Mouse (Mus musculus): Measurements from ENCODE around the gene Erbin.

Gene Erbin

GRCm38 (mm10) chr13:103920261-103920932, at the start of gene Erbin:
Gene Erbin, minus strand, starts transcription at chr13:103920514.
- in situ Hi-C loops (cut with MboI; ENCODE audit: low pct_unique_long_range_greater_than_20kb in 1 of 2, low sequenced_read_pairs in 2 of 2, unreplicated experiment in 1 of 2) = no loop called here

GRCm38 (mm10) chr13:103969912-103970311, 49.6 kb upstream of the Erbin start:
- in situ Hi-C loops (cut with MboI; ENCODE audit: low pct_unique_long_range_greater_than_20kb in 1 of 2, low sequenced_read_pairs in 2 of 2, unreplicated experiment in 1 of 2) = no loop called here

DNA sequence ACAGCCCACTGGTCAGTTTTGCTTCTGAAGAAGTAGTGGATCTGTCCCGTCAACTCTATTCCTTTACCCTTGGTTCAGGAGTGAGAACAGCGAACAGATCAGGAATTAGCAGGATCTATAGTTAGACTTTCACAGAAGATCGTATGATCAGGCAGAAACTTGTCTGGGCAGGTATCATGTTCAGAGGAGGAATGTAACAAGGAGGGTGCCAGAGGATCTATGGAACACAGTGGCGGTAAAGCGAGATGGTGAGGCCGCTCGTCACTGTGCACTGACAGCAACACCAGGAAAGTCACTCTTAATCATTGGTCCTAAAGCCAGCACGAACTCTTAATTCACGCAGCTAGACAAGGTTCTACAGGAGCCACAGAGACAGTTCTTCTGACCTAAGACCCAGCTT, 47.7 kb upstream of the Erbin start:
- in situ Hi-C loops (cut with MboI; ENCODE audit: low pct_unique_long_range_greater_than_20kb in 1 of 2, low sequenced_read_pairs in 2 of 2, unreplicated experiment in 1 of 2) = no loop called here

DNA sequence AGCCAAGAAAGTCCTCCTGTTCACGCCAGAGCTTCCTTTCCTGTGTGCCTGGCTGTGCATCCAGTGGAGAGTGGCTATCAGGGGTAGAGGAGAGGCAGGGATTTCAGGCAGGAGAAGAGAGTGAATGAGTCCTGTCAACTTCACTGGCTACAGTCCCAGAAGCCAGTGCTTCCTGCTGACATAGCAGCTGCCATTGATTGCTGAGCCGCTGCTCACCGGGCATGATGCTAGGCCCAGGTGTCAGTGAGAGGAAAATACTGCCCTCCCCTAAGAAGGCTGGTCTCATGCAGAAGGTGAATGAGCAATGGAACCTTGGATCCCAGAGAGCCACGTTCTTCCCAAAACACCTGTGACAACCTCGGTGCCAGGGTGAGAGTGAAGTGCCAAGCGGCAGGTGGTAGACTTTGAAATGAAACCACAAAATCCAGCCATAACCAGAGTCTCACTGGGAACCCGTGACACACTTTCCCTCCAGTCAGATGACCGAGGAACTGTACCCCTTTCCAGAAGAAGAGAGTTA, 46.4 kb upstream of the Erbin start:
- in situ Hi-C loops (cut with MboI; ENCODE audit: low pct_unique_long_range_greater_than_20kb in 1 of 2, low sequenced_read_pairs in 2 of 2, unreplicated experiment in 1 of 2) = no loop called here

GRCm38 (mm10) chr13:103965187-103965586, 44.9 kb upstream of the Erbin start:
- in situ Hi-C loops (cut with MboI; ENCODE audit: low pct_unique_long_range_greater_than_20kb in 1 of 2, low sequenced_read_pairs in 2 of 2, unreplicated experiment in 1 of 2) = no loop called here

- in situ Hi-C loops (cut with MboI; ENCODE audit: low pct_unique_long_range_greater_than_20kb in 1 of 2, low sequenced_read_pairs in 2 of 2, unreplicated experiment in 1 of 2) = no loop called here
These were observed 42.8 kb upstream of the Erbin start for GRCm38 (mm10) chr13:103963094-103963493.

- in situ Hi-C loops (cut with MboI; ENCODE audit: low pct_unique_long_range_greater_than_20kb in 1 of 2, low sequenced_read_pairs in 2 of 2, unreplicated experiment in 1 of 2) = no loop called here
These were observed 39.5 kb upstream of the Erbin start for GRCm38 (mm10) chr13:103959841-103960240.

GRCm38 (mm10) chr13:103958607-103959123, 38.4 kb upstream of the Erbin start:
- in situ Hi-C loops (cut with MboI; ENCODE audit: low pct_unique_long_range_greater_than_20kb in 1 of 2, low sequenced_read_pairs in 2 of 2, unreplicated experiment in 1 of 2) = no loop called here

GRCm38 (mm10) chr13:103957175-103957940, 37.0 kb upstream of the Erbin start:
- in situ Hi-C loops (cut with MboI; ENCODE audit: low pct_unique_long_range_greater_than_20kb in 1 of 2, low sequenced_read_pairs in 2 of 2, unreplicated experiment in 1 of 2) = no loop called here

- in situ Hi-C loops (cut with MboI; ENCODE audit: low pct_unique_long_range_greater_than_20kb in 1 of 2, low sequenced_read_pairs in 2 of 2, unreplicated experiment in 1 of 2) = no loop called here
These were observed 35.3 kb upstream of the Erbin start for GRCm38 (mm10) chr13:103955652-103956051.

GRCm38 (mm10) chr13:103951393-103951792, 31.1 kb upstream of the Erbin start:
- in situ Hi-C loops (cut with MboI; ENCODE audit: low pct_unique_long_range_greater_than_20kb in 1 of 2, low sequenced_read_pairs in 2 of 2, unreplicated experiment in 1 of 2) = no loop called here

DNA sequence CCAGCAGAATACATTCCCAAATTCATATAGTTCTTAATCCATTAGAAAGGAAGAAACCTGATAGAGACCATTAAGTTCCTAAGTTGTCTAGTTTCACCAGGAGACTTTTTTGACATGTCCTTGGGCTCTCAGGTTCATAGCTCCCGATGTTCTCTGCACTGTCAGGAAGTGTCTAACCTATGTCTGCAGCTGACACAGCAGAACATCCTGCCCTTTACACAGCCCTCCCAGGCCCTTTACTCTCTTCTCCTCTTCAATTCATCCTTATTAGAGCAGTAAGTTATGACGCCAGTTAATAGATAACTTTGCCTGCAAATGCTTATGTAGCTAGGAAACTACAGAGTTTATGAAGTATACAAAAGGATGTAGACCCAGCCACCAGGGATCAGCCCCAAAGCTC, 20.5 kb upstream of the Erbin start:
- in situ Hi-C loops (cut with MboI; ENCODE audit: low pct_unique_long_range_greater_than_20kb in 1 of 2, low sequenced_read_pairs in 2 of 2, unreplicated experiment in 1 of 2) = no loop called here

DNA sequence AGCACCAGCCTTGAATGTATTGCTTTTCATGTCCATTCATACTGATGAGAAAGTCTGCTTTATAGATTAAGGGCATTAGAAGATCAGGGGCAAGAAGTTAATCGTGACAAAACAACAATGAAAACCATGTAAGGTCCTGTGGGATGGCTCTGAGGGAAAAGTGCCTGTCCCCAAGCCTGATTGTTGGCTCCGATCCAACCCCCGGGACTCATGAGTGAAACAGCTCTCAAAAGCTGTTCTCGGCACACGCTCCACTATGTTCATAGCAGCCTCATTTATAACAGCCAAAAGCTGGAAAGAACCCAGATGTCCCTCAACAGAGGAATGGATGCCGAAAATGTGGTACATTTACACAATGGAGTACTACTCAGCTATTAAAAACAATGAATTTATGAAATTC, 4.3 kb upstream of the Erbin start:
- in situ Hi-C loops (cut with MboI; ENCODE audit: low pct_unique_long_range_greater_than_20kb in 1 of 2, low sequenced_read_pairs in 2 of 2, unreplicated experiment in 1 of 2) = no loop called here

GRCm38 (mm10) chr13:103923402-103924065, 3.2 kb upstream of the Erbin start:
- in situ Hi-C loops (cut with MboI; ENCODE audit: low pct_unique_long_range_greater_than_20kb in 1 of 2, low sequenced_read_pairs in 2 of 2, unreplicated experiment in 1 of 2) = no loop called here

GRCm38 (mm10) chr13:103921831-103922380, 1.6 kb upstream of the Erbin start:
- in situ Hi-C loops (cut with MboI; ENCODE audit: low pct_unique_long_range_greater_than_20kb in 1 of 2, low sequenced_read_pairs in 2 of 2, unreplicated experiment in 1 of 2) = no loop called here

GRCm38 (mm10) chr13:103920933-103921830, 868 bp upstream of the Erbin start:
- in situ Hi-C loops (cut with MboI; ENCODE audit: low pct_unique_long_range_greater_than_20kb in 1 of 2, low sequenced_read_pairs in 2 of 2, unreplicated experiment in 1 of 2) = no loop called here

- in situ Hi-C loops (cut with MboI; ENCODE audit: low pct_unique_long_range_greater_than_20kb in 1 of 2, low sequenced_read_pairs in 2 of 2, unreplicated experiment in 1 of 2) = no loop called here
These were observed 406 bp downstream of the Erbin start for GRCm38 (mm10) chr13:103919956-103920260.
